Mouse (Mus musculus) spleen, postnatal 36 days (tissue): Measurements from ENCODE around the gene Lpp.

Experiments
- DNase-seq, 2 experiments: peaks; one replicate each; pipeline ENCODE4 v3.0.0; 2022; ENCODE audit warnings: low spot score in 2 of 2, mixed read lengths in 1 of 2

The Lpp gene

GRCm38 (mm10) chr16:24792836-24793235 is 399.5 kb downstream of the Lpp start:
- no peak for DNase-seq

- no peak for DNase-seq
These were observed 401.4 kb downstream of the Lpp start for GRCm38 (mm10) chr16:24794665-24795064.

GRCm38 (mm10) chr16:24801355-24801754 is 408.0 kb downstream of the Lpp start:
- no peak for DNase-seq

DNA sequence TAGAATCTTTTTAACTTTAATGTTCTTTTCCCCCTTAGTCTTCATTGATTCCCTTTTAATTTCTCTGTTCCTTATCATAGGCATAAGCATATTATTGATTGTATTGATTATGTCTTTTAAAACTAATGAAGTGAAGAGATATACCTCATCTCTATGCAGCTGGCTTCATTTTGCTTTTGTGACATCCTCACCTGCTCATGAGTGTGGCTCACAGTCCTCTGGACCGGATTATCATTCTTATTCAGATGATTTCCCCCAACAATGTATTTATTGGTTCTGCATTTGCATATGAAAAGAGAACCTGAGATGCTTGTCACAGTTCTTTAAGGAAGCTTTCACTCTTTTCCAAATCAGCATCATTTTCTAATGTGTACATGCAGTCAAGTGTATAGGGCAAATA is 408.5 kb downstream of the Lpp start:
- no peak for DNase-seq

GRCm38 (mm10) chr16:24806093-24806492 is 412.8 kb downstream of the Lpp start:
- no peak for DNase-seq

DNA sequence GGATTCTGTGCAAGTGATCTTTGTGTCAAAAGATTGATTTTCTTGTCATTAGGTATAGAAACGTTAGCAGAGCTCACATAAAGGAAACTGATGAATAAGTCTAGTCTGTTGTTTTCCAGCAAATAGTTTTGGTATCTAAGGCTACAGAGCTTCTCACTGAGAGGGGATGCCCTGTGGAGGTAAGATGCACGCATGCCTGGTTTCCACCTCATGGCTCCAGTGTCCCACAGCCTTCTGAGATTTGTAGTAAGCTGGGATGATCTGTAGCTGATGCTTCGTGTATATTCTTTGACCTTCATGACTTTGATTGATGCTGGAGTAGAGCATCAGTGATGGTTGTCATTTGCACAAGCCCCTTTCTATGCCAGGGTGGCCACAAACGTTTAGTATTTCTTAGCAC is 414.3 kb downstream of the Lpp start:
- no peak for DNase-seq

GRCm38 (mm10) chr16:24809811-24810210 is 416.5 kb downstream of the Lpp start:
- no peak for DNase-seq

- DNase-seq, result no peak
These were observed 423.3 kb downstream of the Lpp start for GRCm38 (mm10) chr16:24816621-24817020.

- DNase-seq, result no peak
These were observed 424.1 kb downstream of the Lpp start for GRCm38 (mm10) chr16:24817381-24817780.

GRCm38 (mm10) chr16:24819127-24819526 is 425.8 kb downstream of the Lpp start:
- DNase-seq, result no peak

GRCm38 (mm10) chr16:24822182-24822875 is 429.0 kb downstream of the Lpp start:
- no peak for DNase-seq

- no peak for DNase-seq
These were observed 429.6 kb downstream of the Lpp start for GRCm38 (mm10) chr16:24822918-24823317.

GRCm38 (mm10) chr16:24826390-24826789 is 433.1 kb downstream of the Lpp start:
- peak; percentile 68 to 74 for DNase-seq

DNA sequence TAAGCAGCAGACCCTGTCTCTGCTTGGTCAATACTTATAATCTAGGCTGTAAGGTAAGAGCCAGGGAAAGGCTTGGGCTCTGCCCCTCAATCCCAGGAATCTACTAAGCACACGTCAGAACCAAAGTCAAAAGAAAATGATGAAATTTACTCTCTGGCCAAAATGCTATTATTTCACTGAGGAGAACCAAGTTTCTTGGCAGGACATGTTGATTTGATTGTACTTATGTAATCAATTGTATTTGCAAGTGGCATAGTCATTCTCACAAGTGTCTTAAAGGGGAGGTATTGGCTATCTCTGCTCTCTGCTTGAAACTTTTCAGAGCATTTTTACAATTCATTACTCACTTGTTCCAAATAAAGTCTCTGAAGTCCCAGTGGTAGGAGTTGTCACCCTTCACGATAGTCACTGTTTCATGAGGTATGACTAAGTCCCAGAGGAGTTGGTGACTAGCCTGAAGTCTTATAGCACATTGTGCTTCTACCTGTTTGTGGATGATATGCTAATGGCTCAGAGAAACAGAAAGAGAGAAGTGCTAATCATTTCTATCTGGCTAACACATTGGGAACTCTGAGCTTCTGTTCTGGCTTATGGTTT is 435.0 kb downstream of the Lpp start:
- DNase-seq, result no peak

- no peak for DNase-seq
These were observed 436.6 kb downstream of the Lpp start for GRCm38 (mm10) chr16:24829860-24830259.

GRCm38 (mm10) chr16:24830939-24831338 is 437.6 kb downstream of the Lpp start:
- DNase-seq, result no peak

GRCm38 (mm10) chr16:24833221-24833620 is 439.9 kb downstream of the Lpp start:
- DNase-seq, result no peak

- DNase-seq, result no peak
These were observed 441.2 kb downstream of the Lpp start for GRCm38 (mm10) chr16:24834536-24834935.

- DNase-seq, result no peak
These were observed 443.2 kb downstream of the Lpp start for GRCm38 (mm10) chr16:24836550-24836949.

DNA sequence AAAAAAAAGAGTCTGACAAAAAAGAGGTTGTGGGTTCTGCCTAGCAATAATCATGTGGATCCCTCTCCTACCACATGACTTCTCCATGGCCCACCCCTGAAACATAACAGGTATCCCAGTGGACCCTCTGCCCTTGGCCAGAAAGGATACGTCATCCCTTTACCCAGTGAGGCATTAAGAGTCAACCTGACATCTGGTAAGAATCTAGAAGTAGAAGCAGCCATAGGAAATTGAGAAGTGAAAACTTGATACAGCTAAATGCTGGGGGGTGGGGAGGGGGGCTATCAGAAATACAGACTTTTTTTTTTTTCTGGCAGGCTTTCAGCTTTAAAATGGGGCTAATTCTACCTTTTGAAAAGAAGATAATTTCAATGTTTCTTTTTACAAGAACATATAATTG is 445.7 kb downstream of the Lpp start:
- no peak for DNase-seq

DNA sequence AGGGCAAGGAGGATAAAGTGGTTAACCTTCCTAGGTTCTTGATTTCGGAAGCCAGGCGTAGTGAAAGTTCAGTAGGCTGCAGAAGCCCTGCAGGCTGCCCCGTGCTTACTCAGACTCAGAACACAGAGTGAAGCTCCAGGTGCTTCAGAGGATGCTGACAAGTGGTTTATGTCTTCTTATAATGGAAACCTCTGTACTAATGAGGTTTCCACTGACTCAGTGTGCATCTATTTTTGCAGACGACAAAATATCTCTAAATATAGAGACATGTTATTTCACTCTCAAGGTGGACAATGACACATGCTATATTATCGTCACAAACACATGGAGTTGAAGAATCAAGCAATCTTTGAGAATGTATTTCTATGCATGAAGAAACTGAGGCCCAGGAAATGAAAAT is 446.8 kb downstream of the Lpp start:
- no peak for DNase-seq

- DNase-seq, result no peak
These were observed 452.8 kb downstream of the Lpp start for GRCm38 (mm10) chr16:24846141-24846540.

GRCm38 (mm10) chr16:24859509-24860140 is 466.3 kb downstream of the Lpp start:
- no peak for DNase-seq
